Mouse (Mus musculus): Measurements from ENCODE around the gene Arnt2. TPM values are rescaled to one million over a fixed set of nuclear protein-coding genes. Genes with fewer than 3 reads are reported as not detected.

Arnt2 gene
- polyA plus RNA-seq, 1 experiment from 2014 or later, result 3.4 TPM

DNA sequence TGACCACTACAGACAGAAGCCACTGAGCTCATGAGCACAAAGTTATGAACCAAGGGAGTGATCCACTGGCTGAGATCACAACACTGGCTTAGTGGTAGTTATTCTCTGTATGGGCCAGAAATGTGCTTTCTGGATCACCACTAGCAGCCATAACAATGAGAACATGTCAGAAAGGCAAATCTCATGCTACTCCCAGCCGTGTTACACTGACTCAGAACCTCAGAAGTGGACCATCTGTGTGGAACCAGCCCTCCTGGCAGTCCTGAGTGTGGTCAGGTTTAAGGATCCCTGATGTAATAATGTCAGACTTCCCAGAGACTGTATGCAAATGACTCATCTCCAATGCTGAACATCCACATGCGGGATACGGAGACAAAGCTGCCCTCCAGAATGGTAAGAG, 13.4 kb downstream of the Arnt2 start:
- no peak for ATAC-seq (ENCODE audit: extremely low read depth, insufficient number of reproducible peaks, low FRiP score, low TSS enrichment)
- Histone ChIP-seq H3K4me1 (no peaks in the 10 kb centered on the region), H3K9me3 (no peaks in the 10 kb centered on the region), H3K27me3 (replicated peaks) (no peaks in the 10 kb centered on the region), H3K9ac (no peak overlapping the region), H3K4me3 (no peak overlapping the region), H3K4me2 (no peak overlapping the region), H3K27ac (replicated peaks) (no peak overlapping the region), H3K36me3 (no peaks in the 10 kb centered on the region)
- 82% methylated on average over 3 of the region's 3 CpGs for WGBS

DNA sequence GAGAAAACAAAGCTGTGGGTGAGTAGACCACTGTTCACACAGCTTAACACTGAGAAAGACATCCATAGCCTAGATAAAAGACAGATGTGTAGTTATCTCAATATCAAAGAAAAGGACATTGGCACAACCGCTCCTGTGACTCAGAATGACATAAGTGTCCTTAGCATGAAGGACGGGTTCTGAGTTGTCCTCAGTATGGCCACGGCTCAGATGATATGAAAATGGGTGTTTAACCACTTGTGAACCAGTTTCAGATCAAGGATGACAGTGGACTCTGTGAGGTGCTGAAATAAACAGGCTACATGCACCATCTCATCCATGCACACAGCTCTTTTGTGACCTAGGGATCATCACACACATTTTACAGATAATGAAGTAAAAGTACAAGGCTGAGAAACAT, 22.1 kb downstream of the Arnt2 start:
- H3K27me3 ChIP-seq (replicated peaks), result no peaks in the 10 kb centered on the region
- H3K36me3 ChIP-seq, result no peaks in the 10 kb centered on the region
- H3K4me2 ChIP-seq, result no peak overlapping the region
- no peak overlapping the region for H3K27ac ChIP-seq (replicated peaks)
- 47% methylated on average over 3 of the region's 3 CpGs for WGBS
- H3K9ac ChIP-seq, result no peak overlapping the region
- no peak for ATAC-seq (ENCODE audit: extremely low read depth, insufficient number of reproducible peaks, low FRiP score, low TSS enrichment)
- no peaks in the 10 kb centered on the region for H3K4me1 ChIP-seq
- no peaks in the 10 kb centered on the region for H3K9me3 ChIP-seq
- no peak overlapping the region for H3K4me3 ChIP-seq

DNA sequence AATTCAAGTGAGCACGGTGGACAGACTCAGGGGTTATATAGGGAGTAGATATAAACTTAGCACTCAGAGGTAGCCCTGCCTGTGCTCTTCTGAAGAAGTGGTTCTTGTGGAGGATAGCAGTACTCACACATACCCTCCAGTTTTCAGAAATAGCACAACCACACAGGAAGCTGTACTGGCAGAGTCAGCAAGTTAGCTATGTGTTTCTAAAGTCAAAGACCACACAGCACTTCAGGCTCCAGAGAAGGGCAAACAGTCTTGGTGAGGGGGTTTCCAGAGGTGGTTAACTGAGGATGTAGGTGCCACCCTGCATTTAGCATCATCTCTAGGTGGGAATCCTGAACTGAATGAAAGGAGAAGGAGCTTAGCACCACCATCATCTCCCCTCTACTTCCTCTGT, 23.5 kb downstream of the Arnt2 start:
- no peak overlapping the region for H3K27ac ChIP-seq (replicated peaks)
- ATAC-seq (ENCODE audit: extremely low read depth, insufficient number of reproducible peaks, low FRiP score, low TSS enrichment), result no peak
- no peak overlapping the region for H3K4me2 ChIP-seq
- H3K4me1 ChIP-seq, result no peaks in the 10 kb centered on the region
- H3K27me3 ChIP-seq (replicated peaks), result no peaks in the 10 kb centered on the region
- no peaks in the 10 kb centered on the region for H3K36me3 ChIP-seq
- no peaks in the 10 kb centered on the region for H3K9me3 ChIP-seq
- 43% methylated on average over 1 of the region's 1 CpGs for WGBS
- no peak overlapping the region for H3K9ac ChIP-seq
- no peak overlapping the region for H3K4me3 ChIP-seq

DNA sequence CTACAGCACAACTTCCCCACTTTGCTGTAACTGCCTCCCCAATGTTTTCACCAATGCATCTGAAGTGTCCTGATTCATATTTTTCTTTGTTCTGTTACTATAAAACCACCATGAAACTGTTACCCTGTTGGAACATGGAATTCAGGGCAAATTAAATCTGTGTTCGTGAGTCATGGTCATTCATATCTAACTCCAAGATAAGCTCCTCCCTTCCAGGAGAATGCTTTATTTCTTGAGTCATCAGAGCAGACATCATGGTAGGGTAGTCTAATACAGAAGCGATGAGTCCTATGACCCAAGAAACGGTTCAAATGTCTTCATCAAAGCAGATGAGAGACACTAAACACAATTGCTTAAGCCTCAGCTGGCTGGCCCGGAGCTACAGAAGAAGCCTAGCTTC, 25.2 kb downstream of the Arnt2 start:
- Histone ChIP-seq H3K27ac (replicated peaks) (no peak overlapping the region), H3K36me3 (no peaks in the 10 kb centered on the region), H3K27me3 (replicated peaks) (no peaks in the 10 kb centered on the region), H3K9me3 (no peaks in the 10 kb centered on the region), H3K4me3 (no peak overlapping the region), H3K4me1 (no peaks in the 10 kb centered on the region), H3K9ac (no peak overlapping the region), H3K4me2 (no peak overlapping the region)
- no peak for ATAC-seq (ENCODE audit: extremely low read depth, insufficient number of reproducible peaks, low FRiP score, low TSS enrichment)
- 78% methylated on average over 4 of the region's 4 CpGs for WGBS

DNA sequence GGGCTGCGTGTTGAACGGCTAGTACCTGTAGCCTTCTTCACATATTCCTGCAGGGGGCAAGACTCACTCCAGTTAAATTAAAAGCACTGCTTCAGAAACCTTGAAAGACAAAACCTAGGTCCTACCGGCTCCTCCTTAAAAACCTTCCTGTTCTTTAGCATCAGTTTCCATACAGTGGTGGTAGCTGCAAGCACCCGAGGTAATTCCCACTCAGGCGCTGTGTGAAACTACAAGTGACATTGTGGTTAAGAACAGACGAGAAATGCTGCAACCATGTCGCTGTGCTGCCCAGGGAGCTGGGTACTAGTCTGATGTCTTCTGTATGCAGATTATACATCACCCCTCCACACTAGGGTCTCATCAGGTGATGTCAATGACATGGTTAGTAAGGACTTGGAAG, 25.9 kb downstream of the Arnt2 start:
- no peak overlapping the region for H3K27ac ChIP-seq (replicated peaks)
- no peak overlapping the region for H3K4me3 ChIP-seq
- H3K9ac ChIP-seq, result no peak overlapping the region
- no peak overlapping the region for H3K4me2 ChIP-seq
- H3K27me3 ChIP-seq (replicated peaks), result no peaks in the 10 kb centered on the region
- ATAC-seq (ENCODE audit: extremely low read depth, insufficient number of reproducible peaks, low FRiP score, low TSS enrichment), result no peak
- no peaks in the 10 kb centered on the region for H3K9me3 ChIP-seq
- 80% methylated on average over 7 of the region's 7 CpGs for WGBS
- H3K4me1 ChIP-seq, result no peaks in the 10 kb centered on the region
- H3K36me3 ChIP-seq, result no peaks in the 10 kb centered on the region

DNA sequence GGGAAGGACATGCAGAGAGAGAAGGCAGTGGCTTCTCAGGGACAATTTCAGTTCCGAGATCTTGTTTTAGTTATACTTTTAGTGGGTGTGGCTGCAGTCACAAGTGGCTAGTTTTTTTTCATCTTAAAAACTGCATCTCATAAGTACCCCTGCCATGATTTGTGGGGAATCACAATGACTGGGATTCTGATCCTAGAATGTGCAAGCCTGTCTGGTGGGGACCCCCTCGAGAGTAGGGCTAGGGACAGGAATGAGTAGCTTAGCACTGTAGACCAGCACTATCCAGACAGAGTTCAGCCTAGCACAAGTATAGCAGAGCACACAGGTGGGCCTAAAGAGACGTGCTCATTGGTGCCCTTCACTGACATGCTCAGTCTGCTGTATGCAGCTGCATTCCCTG, 27.6 kb downstream of the Arnt2 start:
- peaks cover 7% of the 10 kb centered on the region for H3K4me1 ChIP-seq
- ATAC-seq (ENCODE audit: extremely low read depth, insufficient number of reproducible peaks, low FRiP score, low TSS enrichment), result no peak
- no peak overlapping the region for H3K27ac ChIP-seq (replicated peaks)
- no peaks in the 10 kb centered on the region for H3K36me3 ChIP-seq
- no peak overlapping the region for H3K9ac ChIP-seq
- no peak overlapping the region for H3K4me2 ChIP-seq
- no peaks in the 10 kb centered on the region for H3K27me3 ChIP-seq (replicated peaks)
- 68% methylated on average over 3 of the region's 3 CpGs for WGBS
- no peak overlapping the region for H3K4me3 ChIP-seq
- no peaks in the 10 kb centered on the region for H3K9me3 ChIP-seq

DNA sequence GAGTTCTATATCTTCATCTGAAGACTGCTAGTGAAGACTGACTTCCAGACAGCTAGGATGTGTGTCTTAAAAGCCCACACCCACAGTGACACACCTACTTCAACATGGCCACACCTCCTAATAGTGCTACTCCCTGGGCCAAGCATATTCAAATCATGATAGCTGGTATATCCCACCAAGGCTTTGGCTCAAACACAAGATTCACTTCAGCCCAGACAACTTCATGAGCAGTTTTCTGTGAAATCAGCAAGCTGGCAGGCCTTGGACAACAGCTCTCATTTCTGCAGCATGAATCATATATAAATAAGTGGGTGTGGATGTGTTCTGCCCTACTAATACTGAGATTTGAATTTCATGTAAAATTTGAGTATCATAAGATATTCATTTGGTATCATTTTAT, 29.2 kb downstream of the Arnt2 start:
- Histone ChIP-seq H3K36me3 (no peaks in the 10 kb centered on the region), H3K4me3 (no peak overlapping the region), H3K27ac (replicated peaks) (no peak overlapping the region), H3K9ac (no peak overlapping the region), H3K9me3 (no peaks in the 10 kb centered on the region), H3K4me1 (peaks cover 8% of the 10 kb centered on the region), H3K4me2 (no peak overlapping the region), H3K27me3 (replicated peaks) (no peaks in the 10 kb centered on the region)
- no peak for ATAC-seq (ENCODE audit: extremely low read depth, insufficient number of reproducible peaks, low FRiP score, low TSS enrichment)

DNA sequence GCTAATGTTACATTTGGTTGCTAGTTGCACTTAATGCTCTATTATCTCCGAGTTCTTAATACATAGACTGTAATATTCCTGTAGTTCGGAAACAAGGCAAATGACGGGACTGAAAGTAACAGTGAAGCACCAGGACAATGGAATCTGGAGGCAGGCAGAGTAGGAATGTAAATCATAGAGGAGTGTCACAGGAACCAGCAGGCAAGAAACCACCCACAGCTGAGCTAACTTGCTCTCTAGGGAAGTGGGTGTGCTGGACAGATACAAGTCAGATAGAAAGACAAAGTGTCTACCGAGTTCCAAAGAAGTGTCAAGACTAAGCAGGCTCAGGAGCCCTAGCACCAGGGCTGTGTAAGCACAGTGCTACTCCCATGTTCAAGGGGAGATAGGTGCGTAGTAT, 32.6 kb downstream of the Arnt2 start:
- Histone ChIP-seq H3K27me3 (replicated peaks) (no peaks in the 10 kb centered on the region), H3K4me2 (no peak overlapping the region), H3K9ac (no peak overlapping the region), H3K9me3 (no peaks in the 10 kb centered on the region), H3K4me3 (no peak overlapping the region), H3K27ac (replicated peaks) (no peak overlapping the region), H3K36me3 (no peaks in the 10 kb centered on the region), H3K4me1 (peaks cover 8% of the 10 kb centered on the region)
- 49% methylated on average over 5 of the region's 5 CpGs for WGBS
- ATAC-seq (ENCODE audit: extremely low read depth, insufficient number of reproducible peaks, low FRiP score, low TSS enrichment), result no peak

DNA sequence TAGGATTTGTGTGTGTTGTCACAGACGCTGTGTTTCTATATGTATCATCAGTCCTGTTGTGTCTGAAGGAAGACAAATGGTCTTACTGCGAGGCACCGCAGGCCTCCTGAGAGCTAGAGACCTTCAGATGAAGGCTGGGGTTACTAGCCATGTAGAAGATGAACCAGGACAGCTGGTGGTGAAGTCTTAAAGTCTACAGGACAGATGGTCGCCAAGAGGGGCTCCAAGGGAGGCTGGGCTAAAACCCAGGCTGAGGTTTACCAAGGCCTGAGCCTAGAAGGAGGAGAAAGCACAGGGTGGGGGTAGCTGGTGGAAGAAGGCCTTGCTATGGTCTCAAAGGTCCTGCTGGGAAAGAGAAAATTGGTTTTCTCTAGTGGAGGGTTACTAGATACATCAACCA, 36.3 kb downstream of the Arnt2 start:
- Histone ChIP-seq H3K4me1 (peaks cover 8% of the 10 kb centered on the region), H3K36me3 (no peaks in the 10 kb centered on the region), H3K9me3 (no peaks in the 10 kb centered on the region), H3K4me3 (no peak overlapping the region), H3K9ac (no peak overlapping the region), H3K4me2 (no peak overlapping the region), H3K27me3 (replicated peaks) (no peaks in the 10 kb centered on the region), H3K27ac (replicated peaks) (no peak overlapping the region)
- whole genome bisulfite sequencing, result 74% methylated on average over 4 of the region's 4 CpGs
- ATAC-seq (ENCODE audit: extremely low read depth, insufficient number of reproducible peaks, low FRiP score, low TSS enrichment), result no peak

DNA sequence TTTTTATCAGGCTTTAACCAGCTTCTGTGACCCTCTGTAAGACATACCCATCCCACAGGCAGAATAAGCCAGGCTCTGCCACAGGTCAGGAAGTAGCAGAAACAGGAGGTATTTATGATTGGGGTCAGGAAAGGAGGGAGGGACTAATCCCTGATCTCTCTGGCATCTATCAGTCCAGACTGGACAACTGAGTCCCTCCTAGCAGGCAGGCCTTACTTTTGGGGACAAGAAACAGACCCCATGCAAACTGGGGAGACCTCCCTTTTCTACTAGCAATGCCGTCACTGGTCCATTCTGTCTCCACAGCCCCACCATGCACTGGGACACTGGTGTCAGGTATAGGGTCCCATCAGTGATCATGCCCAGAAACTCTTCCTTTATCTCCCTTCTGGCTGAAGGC, 37.1 kb downstream of the Arnt2 start:
- WGBS, result 84% methylated on average over 1 of the region's 1 CpGs
- Histone ChIP-seq H3K4me3 (no peak overlapping the region), H3K36me3 (no peaks in the 10 kb centered on the region), H3K27me3 (replicated peaks) (no peaks in the 10 kb centered on the region), H3K9ac (no peak overlapping the region), H3K4me2 (no peak overlapping the region), H3K4me1 (peaks cover 7% of the 10 kb centered on the region), H3K9me3 (no peaks in the 10 kb centered on the region), H3K27ac (replicated peaks) (no peak overlapping the region)
- ATAC-seq (ENCODE audit: extremely low read depth, insufficient number of reproducible peaks, low FRiP score, low TSS enrichment), result no peak

DNA sequence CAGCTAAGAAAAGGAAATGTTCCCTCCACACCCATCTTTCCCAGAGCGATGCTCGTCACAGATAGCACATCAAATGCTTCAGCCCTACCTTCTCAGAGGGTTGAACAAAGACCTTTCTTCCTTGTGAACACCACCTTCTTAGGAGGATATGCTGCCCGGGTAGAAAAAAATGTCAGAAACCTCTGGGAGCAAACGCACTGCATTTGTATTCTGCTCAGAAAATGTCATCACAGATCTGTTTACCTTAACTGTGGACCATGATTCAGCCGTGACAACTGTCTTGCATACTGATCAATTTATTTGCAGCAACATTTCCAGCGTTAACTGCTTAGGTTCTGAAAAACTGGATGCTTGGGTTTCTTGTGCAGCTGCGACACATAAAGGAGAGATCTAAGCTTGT, 37.7 kb downstream of the Arnt2 start:
- H3K36me3 ChIP-seq, result no peaks in the 10 kb centered on the region
- H3K4me2 ChIP-seq, result no peak overlapping the region
- no peak overlapping the region for H3K4me3 ChIP-seq
- H3K9me3 ChIP-seq, result no peaks in the 10 kb centered on the region
- H3K27ac ChIP-seq (replicated peaks), result no peak overlapping the region
- peaks cover 7% of the 10 kb centered on the region; the same call in 1 of the 2 replicates for H3K4me1 ChIP-seq
- ATAC-seq (ENCODE audit: extremely low read depth, insufficient number of reproducible peaks, low FRiP score, low TSS enrichment), result no peak
- no peaks in the 10 kb centered on the region for H3K27me3 ChIP-seq (replicated peaks)
- no peak overlapping the region for H3K9ac ChIP-seq
- WGBS, result 73% methylated on average over 7 of the region's 7 CpGs

DNA sequence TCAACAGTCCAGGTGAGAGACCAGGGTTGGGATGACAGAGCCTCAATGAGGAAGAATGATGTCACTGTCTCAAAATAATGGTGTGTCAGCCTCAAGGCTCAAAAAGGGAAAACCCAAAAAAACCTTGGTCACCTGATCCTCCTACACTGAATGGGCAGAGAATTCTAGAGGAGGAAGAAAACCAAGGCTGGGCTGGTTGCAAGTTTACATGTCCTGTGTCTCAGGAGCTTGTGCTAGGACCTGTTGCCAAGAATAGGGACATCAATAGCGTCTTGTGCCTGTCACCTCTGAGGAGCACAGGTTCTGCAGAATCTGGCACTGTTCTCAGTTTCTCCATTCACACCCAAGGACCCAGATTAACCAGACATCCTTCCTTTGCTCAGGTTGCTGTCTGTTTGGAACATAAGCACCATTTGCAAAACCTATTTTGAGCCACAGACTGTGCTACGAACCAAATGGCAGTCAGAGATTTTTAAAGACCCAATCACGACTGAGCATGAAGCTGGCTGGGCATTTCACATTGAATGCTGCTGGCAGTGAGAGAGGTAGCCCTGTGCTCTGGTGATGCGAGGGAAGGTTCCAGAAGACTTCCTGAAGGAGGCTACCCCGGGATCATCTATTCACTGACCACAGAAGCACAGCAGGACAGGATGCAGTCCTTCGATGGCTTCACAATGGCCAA, 38.9 kb downstream of the Arnt2 start:
- Histone ChIP-seq H3K9me3 (no peaks in the 10 kb centered on the region), H3K4me3 (no peak overlapping the region), H3K9ac (no peak overlapping the region), H3K27me3 (replicated peaks) (no peaks in the 10 kb centered on the region), H3K4me2 (no peak overlapping the region), H3K27ac (replicated peaks) (no peak overlapping the region), H3K36me3 (no peaks in the 10 kb centered on the region), H3K4me1 (peaks cover 13% of the 10 kb centered on the region)
- 73% methylated on average over 6 of the region's 6 CpGs for WGBS
- no peak for ATAC-seq (ENCODE audit: extremely low read depth, insufficient number of reproducible peaks, low FRiP score, low TSS enrichment)

All from heart, embryonic 13.5 days (tissue).